Mouse (Mus musculus) CH12.LX (cell line): ENCODE results near the gene Rnf38. TPM values are rescaled to one million over a fixed set of nuclear protein-coding genes. Genes with fewer than 3 reads are reported as not detected.
A peak's percentile ranks its signal among the peaks of the same experiment; 100 is the strongest.

Source experiments
- DNase-seq: peaks from one replicate; pipeline ENCODE4 v3.0.0-alpha.2; 2013; ENCODE audit errors: extremely low read depth
- H3K27ac ChIP-seq: 2 replicates; pipeline ENCODE4 v1.5.1; 2012; ENCODE audit warnings: low read depth, mild to moderate bottlenecking, control low read depth, moderate library complexity; ENCODE audit not compliant: insufficient read depth
- H3K27me3 ChIP-seq: replicated peaks from 2 replicates; pipeline ENCODE3; 2012; ENCODE audit warnings: inconsistent platforms
- H3K36me3 ChIP-seq, 2 experiments: replicated peaks in 1 of 2; 2 replicates each; pipeline versions ENCODE3 to v1.6.1; 2012; ENCODE audit warnings: inconsistent platforms in 1 of 2, low read length in 1 of 2, mild to moderate bottlenecking in 1 of 2, mixed read lengths in 1 of 2, moderate library complexity in 1 of 2; ENCODE audit not compliant: control insufficient read depth in 1 of 2, insufficient read depth in 1 of 2
- H3K4me1 ChIP-seq, 2 experiments: 2 replicates each; pipeline ENCODE4 v1.6.1; 2012; ENCODE audit warnings: inconsistent platforms in 1 of 2, moderate library complexity in 1 of 2; ENCODE audit not compliant: insufficient read depth in 2 of 2, control insufficient read depth in 1 of 2
- H3K4me2 ChIP-seq: 2 replicates; pipeline ENCODE4 v1.6.1; 2012; ENCODE audit warnings: low read depth, mild to moderate bottlenecking, control low read depth; ENCODE audit not compliant: poor library complexity, insufficient read depth, severe bottlenecking
- H3K4me3 ChIP-seq, 3 experiments: fragments of 150-350 bp in 1 of 3; sonication (generic) in 1 of 3; replicated peaks in 1 of 3; 2 replicates each; pipeline versions ENCODE3 to v1.5.1; 2011 to 2012; ENCODE audit warnings: low read depth in 2 of 3, low read length in 2 of 3, mild to moderate bottlenecking in 2 of 3, moderate library complexity in 2 of 3, control low read depth in 1 of 3, improper control_type of control experiment in 1 of 3, inconsistent platforms in 1 of 3, mixed read lengths in 1 of 3; ENCODE audit not compliant: poor library complexity in 1 of 3
- H3K79me2 ChIP-seq: replicated peaks from 2 replicates; pipeline ENCODE4 v1.6.1; 2012; ENCODE audit warnings: mild to moderate bottlenecking, moderate library complexity; ENCODE audit not compliant: control insufficient read depth, poor library complexity, insufficient read depth, severe bottlenecking; ENCODE audit errors: extremely low read depth
- H3K9ac ChIP-seq: 2 replicates; pipeline ENCODE4 v1.6.1; 2012; ENCODE audit warnings: low read depth, mild to moderate bottlenecking, control low read depth, moderate library complexity; ENCODE audit not compliant: insufficient read depth
- H3K9me3 ChIP-seq: replicated peaks from 2 replicates; pipeline ENCODE3; 2012; ENCODE audit warnings: low read length, inconsistent platforms, mixed read lengths
- CHD2 ChIP-seq: IDR thresholded peaks from 2 replicates; pipeline ENCODE4 v1.6.1; 2011; ENCODE audit warnings: low read length, improper control_type of control experiment
- CTCF ChIP-seq, 2 experiments: IDR thresholded peaks in 1 of 2; conservative IDR thresholded peaks in 1 of 2; 2 replicates each; pipeline ENCODE4 v1.5.1; 2011 to 2012; ENCODE audit warnings: low read depth in 2 of 2, low read length in 2 of 2, improper control_type of control experiment in 1 of 2, inconsistent platforms in 1 of 2, mild to moderate bottlenecking in 1 of 2, moderate library complexity in 1 of 2
- EP300 ChIP-seq: IDR thresholded peaks from 2 replicates; pipeline ENCODE4 v1.6.1; 2011; ENCODE audit warnings: low read length, improper control_type of control experiment
- ETS1 ChIP-seq: conservative IDR thresholded peaks from 2 replicates; pipeline ENCODE4 v1.6.1; 2012; ENCODE audit warnings: low read depth, mild to moderate bottlenecking, inconsistent platforms, low read length, improper control_type of control experiment, moderate library complexity
- HCFC1 ChIP-seq: IDR thresholded peaks from 2 replicates; pipeline ENCODE4 v1.6.1; 2012; ENCODE audit warnings: low read depth, mild to moderate bottlenecking, inconsistent platforms, low read length, improper control_type of control experiment
- IRF4 ChIP-seq: IDR thresholded peaks from 2 replicates; pipeline ENCODE4 v1.6.1; 2014; ENCODE audit warnings: low read depth, mild to moderate bottlenecking, inconsistent platforms, low read length, improper control_type of control experiment
- JUND ChIP-seq: conservative IDR thresholded peaks from 2 replicates; pipeline ENCODE4 v1.6.1; 2011; ENCODE audit warnings: low read depth, low read length, improper control_type of control experiment
- MAZ ChIP-seq: IDR thresholded peaks from 2 replicates; pipeline ENCODE4 v1.6.1; 2012; ENCODE audit warnings: low read depth, mild to moderate bottlenecking, inconsistent platforms, low read length, improper control_type of control experiment, moderate library complexity
- MXI1 ChIP-seq: IDR thresholded peaks from 2 replicates; pipeline ENCODE4 v1.6.1; 2011; ENCODE audit warnings: mild to moderate bottlenecking, low read depth, low read length, improper control_type of control experiment
- POLR2A ChIP-seq: IDR thresholded peaks from 2 replicates; pipeline ENCODE4 v1.6.1; 2011; ENCODE audit warnings: low read depth, mild to moderate bottlenecking, improper control_type of control experiment, low read length
- POLR2AphosphoS2 ChIP-seq: IDR thresholded peaks from 2 replicates; pipeline ENCODE4 v1.6.1; 2011; ENCODE audit warnings: low read depth, low read length, improper control_type of control experiment
- TBP ChIP-seq: conservative IDR thresholded peaks from 2 replicates; pipeline ENCODE4 v1.6.1; 2011; ENCODE audit warnings: low read depth, low read length, improper control_type of control experiment
- UBTF ChIP-seq: IDR thresholded peaks from 2 replicates; pipeline ENCODE4 v1.6.1; 2012; ENCODE audit warnings: low read depth, mild to moderate bottlenecking, inconsistent platforms, low read length, improper control_type of control experiment, moderate library complexity
- ZMIZ1 ChIP-seq: IDR thresholded peaks from 2 replicates; pipeline ENCODE4 v1.6.1; 2012; ENCODE audit warnings: low read depth, mild to moderate bottlenecking, inconsistent platforms, low read length, improper control_type of control experiment
- ZNF384 ChIP-seq: IDR thresholded peaks from 2 replicates; pipeline ENCODE4 v1.6.1; 2012; ENCODE audit warnings: low read depth, low read length, improper control_type of control experiment, inconsistent platforms
- dilution Hi-C: fragments of 300-500 bp; cut with MboI; formaldehyde crosslinking; loops from 2 replicates; pipeline ENCODE4 v1.14.3; 2020; ENCODE audit warnings: low sequenced_read_pairs; ENCODE audit not compliant: extremely low pct_unique_long_range_greater_than_20kb, extremely low pct_ligation_motif_present
- in situ Hi-C: fragments of 300-500 bp; cut with MboI; formaldehyde crosslinking; loops from 3 replicates; pipeline ENCODE4 v1.14.3; 2019; ENCODE audit warnings: low sequenced_read_pairs, low pct_ligation_motif_present, low pct_unique_long_range_greater_than_20kb, mixed read lengths
- polyA plus RNA-seq: library from polyadenylated mRNA; unstranded; fragments of >175 nt; gene quantifications from 2 replicates; pipeline ENCODE4 v1.2.1, GENCODE M21; 2012; ENCODE audit warnings: low read depth; ENCODE audit not compliant: insufficient read length
- total RNA-seq, 2 experiments: library from RNA; depleted of rRNA; stranded (reverse); fragments of 300-350 nt in 1 of 2; fragments of >200 nt in 1 of 2; gene quantifications; 2 replicates each; pipeline ENCODE4 v1.2.3; 2012 to 2014

Gene Rnf38
- total and polyA plus RNA-seq, 3 experiments: 5.4 to 13.2 (median 6.6) TPM

GRCm38 (mm10) chr4:44113393-44114138, 120.0 kb downstream of the Rnf38 start:
- Histone ChIP-seq H3K79me2 (no peaks in the 10 kb centered on the region), H3K9ac (peak overlapping the region; percentile 51), H3K36me3 (no peaks in the 10 kb centered on the region), H3K4me3 (peak overlapping the region in 1 of 3 experiments; percentile 40), H3K9me3 (no peaks in the 10 kb centered on the region), H3K4me2 (peak overlapping the region; percentile 78), H3K27ac (peak overlapping the region; percentile 43), H3K4me1 (peaks cover 11 to 21% of the 10 kb centered on the region in 2 experiments), H3K27me3 (no peaks in the 10 kb centered on the region)
- TF ChIP-seq ETS1: no peak
- TF ChIP-seq UBTF: no peak
- TF ChIP-seq ZNF384: peak; percentile 67
- DNase-seq: peak; percentile 24
- dilution Hi-C loops (no loop called here), in situ Hi-C loops (no loop called here)

GRCm38 (mm10) chr4:44112741-44113140, 120.8 kb downstream of the Rnf38 start:
- peaks cover 13 to 21% of the 10 kb centered on the region in 2 experiments for H3K4me1 ChIP-seq
- peak overlapping the region; percentile 78 for H3K4me2 ChIP-seq
- peak overlapping the region; percentile 63; the same call in 1 of the 2 replicates for H3K27ac ChIP-seq
- no peaks in the 10 kb centered on the region for H3K9me3 ChIP-seq
- H3K79me2 ChIP-seq: no peaks in the 10 kb centered on the region
- 0 out of 2 replicates have a peak, but pooled peaks have one; percentile 43 for TF ChIP-seq MAZ
- TF ChIP-seq JUND: no peak
- TF ChIP-seq ZMIZ1: no peak
- TF ChIP-seq CHD2: no peak
- peak; percentile 55; the same call in 1 of the 2 replicates for TF ChIP-seq IRF4
- TF ChIP-seq POLR2A: peak; percentile 30; the same call in 1 of the 2 replicates
- TF ChIP-seq POLR2AphosphoS2: no peak
- peak; percentile 15; the same call in 1 of the 2 replicates for TF ChIP-seq MXI1
- TF ChIP-seq HCFC1: peak; percentile 16; the same call in 1 of the 2 replicates
- peak in 1 of 2 experiments; percentile 28; a peak in 2 of 4 replicates for TF ChIP-seq CTCF (conservative IDR thresholded peaks at IDR 0.05 in 1 of 2, IDR thresholded peaks at IDR 0.05 in 1 of 2; ENCODE audit: low read depth in 2 of 2, low read length in 2 of 2)
- TF ChIP-seq EP300: no peak; the same call in 1 of the 2 replicates
- 0 out of 2 replicates have a peak, but pooled peaks have one; percentile 43 for TF ChIP-seq TBP
- H3K9ac ChIP-seq: peak overlapping the region; percentile 51
- no peak overlapping the region for H3K4me3 ChIP-seq
- dilution Hi-C loops: no loop called here
- no peaks in the 10 kb centered on the region for H3K27me3 ChIP-seq
- peak; percentile 24 for DNase-seq
- in situ Hi-C loops: no loop called here
- no peaks in the 10 kb centered on the region for H3K36me3 ChIP-seq
